Mouse (Mus musculus): ENCODE data around the gene Matn1.

Matn1 gene

GRCm38 (mm10) chr4:130944112-130944511 is at the start of gene Matn1:
Gene Matn1, plus strand, starts transcription at chr4:130944385.
- DNase-seq (ENCODE audit: low spot score in 2 of 2), result no peak

- no peak for DNase-seq (ENCODE audit: low spot score in 2 of 2)
These were observed 48.5 kb upstream of the Matn1 start for GRCm38 (mm10) chr4:130895701-130896100.

GRCm38 (mm10) chr4:130896372-130896771 is 47.8 kb upstream of the Matn1 start:
- DNase-seq (ENCODE audit: low spot score in 2 of 2), result peak; percentile 49 to 68

- DNase-seq (ENCODE audit: low spot score in 2 of 2), result no peak
These were observed 44.8 kb upstream of the Matn1 start for GRCm38 (mm10) chr4:130899383-130899781.

- no peak for DNase-seq (ENCODE audit: low spot score in 2 of 2)
These were observed 44.3 kb upstream of the Matn1 start for GRCm38 (mm10) chr4:130899782-130900427.

- DNase-seq (ENCODE audit: low spot score in 2 of 2), result no peak
These were observed 43.4 kb upstream of the Matn1 start for GRCm38 (mm10) chr4:130900746-130901145.

GRCm38 (mm10) chr4:130902289-130902781 is 41.9 kb upstream of the Matn1 start:
- no peak for DNase-seq (ENCODE audit: low spot score in 2 of 2)

- DNase-seq (ENCODE audit: low spot score in 2 of 2), result no peak
These were observed 39.2 kb upstream of the Matn1 start for GRCm38 (mm10) chr4:130905025-130905424.

- no peak for DNase-seq (ENCODE audit: low spot score in 2 of 2)
These were observed 38.3 kb upstream of the Matn1 start for GRCm38 (mm10) chr4:130905882-130906281.

GRCm38 (mm10) chr4:130906296-130906695 is 37.9 kb upstream of the Matn1 start:
- DNase-seq (ENCODE audit: low spot score in 2 of 2), result no peak

GRCm38 (mm10) chr4:130907200-130908069 is 36.8 kb upstream of the Matn1 start:
- no peak for DNase-seq (ENCODE audit: low spot score in 2 of 2)

- no peak for DNase-seq (ENCODE audit: low spot score in 2 of 2)
These were observed 36.1 kb upstream of the Matn1 start for GRCm38 (mm10) chr4:130908133-130908532.

GRCm38 (mm10) chr4:130909167-130909874 is 34.9 kb upstream of the Matn1 start:
- no peak for DNase-seq (ENCODE audit: low spot score in 2 of 2)

- DNase-seq (ENCODE audit: low spot score in 2 of 2), result no peak
These were observed 33.5 kb upstream of the Matn1 start for GRCm38 (mm10) chr4:130910666-130911065.

- no peak for DNase-seq (ENCODE audit: low spot score in 2 of 2)
These were observed 31.6 kb upstream of the Matn1 start for GRCm38 (mm10) chr4:130912626-130913025.

- peak; percentile 54 to 61 for DNase-seq (ENCODE audit: low spot score in 2 of 2)
These were observed 31.1 kb upstream of the Matn1 start, which contains the start of gene Laptm5 for GRCm38 (mm10) chr4:130913077-130913476. Gene Laptm5, plus strand, starts transcription at chr4:130913125.

GRCm38 (mm10) chr4:130913511-130913910 is 30.7 kb upstream of the Matn1 start:
- no peak for DNase-seq (ENCODE audit: low spot score in 2 of 2)

- DNase-seq (ENCODE audit: low spot score in 2 of 2), result peak in 1 of 2 experiments; percentile 30
These were observed 30.2 kb upstream of the Matn1 start for GRCm38 (mm10) chr4:130914011-130914410.

GRCm38 (mm10) chr4:130914527-130914926 is 29.7 kb upstream of the Matn1 start:
- DNase-seq (ENCODE audit: low spot score in 2 of 2), result no peak

- DNase-seq (ENCODE audit: low spot score in 2 of 2), result no peak
These were observed 29.0 kb upstream of the Matn1 start for GRCm38 (mm10) chr4:130915006-130915667.

- DNase-seq (ENCODE audit: low spot score in 2 of 2), result peak in 1 of 2 experiments; percentile 38
These were observed 28.5 kb upstream of the Matn1 start for GRCm38 (mm10) chr4:130915668-130916035.

GRCm38 (mm10) chr4:130916639-130917038 is 27.5 kb upstream of the Matn1 start:
- DNase-seq (ENCODE audit: low spot score in 2 of 2), result no peak
